Mouse (Mus musculus): ENCODE results near the gene Wdr41. TPM values are rescaled to one million over a fixed set of nuclear protein-coding genes. Genes with fewer than 3 reads are reported as not detected.
A peak's percentile ranks its signal among the peaks of the same experiment; 100 is the strongest.

Gene Wdr41
- polyA plus RNA-seq (2015; fragmentation: Nextera tagmentation; extraction: Ambion mirVana): 18.9 and 19.9 TPM in 2 replicates

DNA sequence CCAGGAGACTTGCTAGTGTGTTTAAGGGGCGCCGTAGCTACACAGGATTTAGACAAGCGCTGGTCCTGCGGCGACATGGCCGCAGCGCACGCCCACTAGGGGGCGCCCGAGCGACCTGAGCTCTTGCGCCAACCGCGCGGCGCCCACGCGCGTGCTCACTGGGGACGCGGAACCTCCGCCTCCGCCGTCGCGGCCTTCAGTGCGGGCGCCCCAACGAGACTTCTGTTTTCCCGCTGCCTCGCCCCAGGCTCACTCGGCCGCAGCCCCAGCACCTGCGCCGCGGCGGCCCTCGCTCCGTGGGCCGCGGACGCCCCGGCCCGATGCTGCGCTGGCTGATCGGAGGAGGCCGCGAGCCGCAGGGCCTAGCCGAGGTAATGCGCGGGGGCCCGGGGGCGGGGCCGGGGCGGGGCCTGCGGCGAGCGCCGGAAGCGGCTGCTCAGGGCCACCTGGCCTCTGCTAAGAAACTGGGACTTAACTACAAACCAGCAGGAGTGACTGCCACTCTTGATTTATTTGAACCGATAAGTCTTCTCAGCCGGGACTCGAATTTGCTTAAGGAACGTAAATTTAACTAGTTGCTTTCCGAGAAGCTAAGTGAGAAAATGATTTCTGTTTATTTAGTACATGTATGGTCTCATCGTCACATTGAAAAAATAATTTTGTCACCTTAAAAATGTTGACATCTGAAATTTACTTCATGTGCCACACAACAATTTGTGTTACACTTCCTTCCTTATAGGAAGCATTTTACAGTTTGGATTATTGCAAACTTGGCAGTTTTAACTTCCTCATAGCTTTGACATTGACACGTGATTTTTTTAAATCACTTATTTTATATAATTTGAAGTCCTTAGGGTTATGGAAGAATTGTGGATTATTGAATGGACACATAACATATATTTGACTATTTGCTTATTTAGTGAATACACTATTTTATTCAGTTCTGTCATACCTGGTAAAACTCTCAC lies at the start of gene Wdr41:
Gene Wdr41, plus strand, starts transcription at position 126 of the 968 bp plus-strand sequence.
- peak within 1 kb of the TSS; percentile 60 for H3K4me2 ChIP-seq (ENCODE audit: low read depth, low read length)
- H3K27me3 ChIP-seq (ENCODE audit: control insufficient read depth, insufficient read depth, low read depth, low read length): no peaks in the 10 kb centered on the region
- peak within 1 kb of the TSS; percentile 82 for H3K4me3 ChIP-seq (ENCODE audit: low read length)
- peak within 1 kb of the TSS; percentile 99 for H3K9ac ChIP-seq (ENCODE audit: low read length)
- peaks cover 14% of the 10 kb centered on the region; the same call in 1 of the 2 replicates for H3K4me1 ChIP-seq (replicated peaks; ENCODE audit: control insufficient read depth, insufficient read depth, low read length)
- no peaks in the 10 kb centered on the region for H3K9me3 ChIP-seq (ENCODE audit: control insufficient read depth, low read length)
- WGBS: 1% methylated on average over 57 of the region's 68 CpGs
- peak within 1 kb of the TSS; percentile 98 for H3K27ac ChIP-seq (ENCODE audit: low read length)
- no peaks in the 10 kb centered on the region for H3K36me3 ChIP-seq (ENCODE audit: control insufficient read depth, insufficient read depth, low read length)
- peak; percentile 99 for ATAC-seq (ENCODE audit: low read depth)

DNA sequence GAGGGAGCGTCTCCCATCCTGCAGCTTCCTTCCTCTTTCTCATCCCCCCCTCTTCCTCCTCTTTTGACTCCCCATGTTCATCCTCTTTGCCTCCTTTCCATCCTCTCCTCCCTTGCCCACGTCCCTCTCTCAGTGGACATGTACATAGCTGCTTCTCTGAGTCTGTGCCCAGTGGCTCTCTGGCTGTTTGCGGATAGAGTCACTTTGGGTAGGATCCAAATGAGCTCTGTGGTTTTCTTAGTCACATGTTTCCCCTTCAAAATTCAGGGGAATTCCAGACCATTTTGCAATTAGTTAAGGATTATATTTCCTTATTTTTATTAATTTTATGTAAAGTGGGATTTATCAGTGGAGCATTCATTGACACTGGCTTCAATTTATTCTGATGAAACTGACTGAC lies 48.1 kb upstream of the Wdr41 start:
- no peak for ATAC-seq (ENCODE audit: low read depth)
- WGBS: 50% methylated on average over 3 of the region's 3 CpGs
- Histone ChIP-seq H3K4me2 (ENCODE audit: low read depth, low read length) (no peak overlapping the region), H3K36me3 (ENCODE audit: control insufficient read depth, insufficient read depth, low read length) (no peaks in the 10 kb centered on the region), H3K4me3 (ENCODE audit: low read length) (no peak overlapping the region), H3K9ac (ENCODE audit: low read length) (no peak overlapping the region), H3K27ac (ENCODE audit: low read length) (no peak overlapping the region), H3K9me3 (ENCODE audit: control insufficient read depth, low read length) (no peaks in the 10 kb centered on the region), H3K27me3 (ENCODE audit: control insufficient read depth, insufficient read depth, low read depth, low read length) (peaks cover 4% of the 10 kb centered on the region), H3K4me1 (replicated peaks; ENCODE audit: control insufficient read depth, insufficient read depth, low read length) (no peaks in the 10 kb centered on the region)

DNA sequence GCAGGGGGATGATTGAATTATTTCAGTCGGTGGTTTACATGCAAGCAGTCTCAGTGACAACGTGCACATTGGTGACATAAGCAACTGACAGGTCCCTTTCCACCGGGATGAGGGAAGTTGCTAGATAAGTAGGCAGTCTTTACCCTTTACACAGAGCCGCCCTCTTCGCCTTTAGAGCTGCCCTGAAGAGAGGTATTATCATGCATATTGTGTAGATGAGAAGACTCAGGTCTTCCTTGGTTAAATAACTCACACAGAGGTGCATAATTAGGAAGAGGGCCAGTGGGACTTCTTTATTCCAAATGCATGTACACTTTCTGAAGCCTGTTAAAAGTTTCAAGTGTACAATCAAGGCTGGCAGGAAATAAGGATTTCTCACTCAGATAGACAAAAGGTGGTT lies 37.7 kb upstream of the Wdr41 start:
- no peak for ATAC-seq (ENCODE audit: low read depth)
- no peaks in the 10 kb centered on the region for H3K9me3 ChIP-seq (ENCODE audit: control insufficient read depth, low read length)
- 55% methylated on average over 5 of the region's 5 CpGs for WGBS
- H3K4me3 ChIP-seq (ENCODE audit: low read length): no peak overlapping the region
- no peak overlapping the region for H3K4me2 ChIP-seq (ENCODE audit: low read depth, low read length)
- no peaks in the 10 kb centered on the region; the same call in 1 of the 2 replicates for H3K27me3 ChIP-seq (ENCODE audit: control insufficient read depth, insufficient read depth, low read depth, low read length)
- no peak overlapping the region for H3K27ac ChIP-seq (ENCODE audit: low read length)
- no peaks in the 10 kb centered on the region for H3K4me1 ChIP-seq (replicated peaks; ENCODE audit: control insufficient read depth, insufficient read depth, low read length)
- no peak overlapping the region for H3K9ac ChIP-seq (ENCODE audit: low read length)
- H3K36me3 ChIP-seq (ENCODE audit: control insufficient read depth, insufficient read depth, low read length): no peaks in the 10 kb centered on the region

DNA sequence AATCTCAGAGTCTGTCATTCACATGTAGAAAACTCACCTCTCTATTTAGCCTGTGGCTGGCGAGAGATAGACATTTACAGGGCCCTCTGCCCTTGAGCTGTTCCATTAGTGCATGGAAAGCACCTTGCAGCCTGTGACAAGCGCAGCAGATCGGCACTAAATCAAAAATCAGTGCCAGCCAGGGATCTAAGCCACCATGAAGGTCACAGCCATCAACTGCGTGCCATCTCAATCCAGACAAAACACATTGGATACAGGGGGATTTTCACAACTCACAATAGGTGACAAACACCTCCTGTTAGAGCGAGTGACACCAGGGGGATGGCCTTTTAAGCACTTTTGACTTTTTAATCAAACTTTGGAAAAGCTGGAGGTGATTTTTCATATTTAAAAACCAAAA lies 36.0 kb upstream of the Wdr41 start:
- no peak overlapping the region for H3K9ac ChIP-seq (ENCODE audit: low read length)
- H3K27me3 ChIP-seq (ENCODE audit: control insufficient read depth, insufficient read depth, low read depth, low read length): no peaks in the 10 kb centered on the region; the same call in 1 of the 2 replicates
- H3K4me1 ChIP-seq (replicated peaks; ENCODE audit: control insufficient read depth, insufficient read depth, low read length): no peaks in the 10 kb centered on the region
- no peak overlapping the region for H3K27ac ChIP-seq (ENCODE audit: low read length)
- H3K4me2 ChIP-seq (ENCODE audit: low read depth, low read length): no peak overlapping the region
- H3K9me3 ChIP-seq (ENCODE audit: control insufficient read depth, low read length): no peaks in the 10 kb centered on the region
- WGBS: 57% methylated on average over 5 of the region's 5 CpGs
- H3K36me3 ChIP-seq (ENCODE audit: control insufficient read depth, insufficient read depth, low read length): no peaks in the 10 kb centered on the region
- no peak overlapping the region for H3K4me3 ChIP-seq (ENCODE audit: low read length)
- ATAC-seq (ENCODE audit: low read depth): no peak

DNA sequence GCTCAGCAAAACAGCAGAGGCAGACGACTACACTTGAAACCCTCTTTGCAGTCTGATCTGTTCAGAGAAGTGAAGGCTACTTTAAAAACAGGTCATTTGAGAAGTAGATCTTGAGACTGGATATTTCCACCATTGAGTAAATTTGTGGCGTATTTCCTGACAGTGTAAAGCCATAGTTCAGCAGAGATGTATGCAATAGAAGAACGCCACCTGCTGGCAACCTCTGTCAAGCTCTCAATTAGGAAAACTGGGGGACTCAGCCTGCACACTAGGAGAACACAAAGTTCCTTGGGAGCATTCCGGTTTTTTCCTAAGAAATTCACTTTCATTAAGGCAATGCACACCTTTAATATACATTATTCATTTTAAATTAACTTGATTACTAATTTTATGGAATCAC lies 34.9 kb upstream of the Wdr41 start:
- Histone ChIP-seq H3K36me3 (ENCODE audit: control insufficient read depth, insufficient read depth, low read length) (no peaks in the 10 kb centered on the region), H3K9me3 (ENCODE audit: control insufficient read depth, low read length) (no peaks in the 10 kb centered on the region), H3K4me3 (ENCODE audit: low read length) (no peak overlapping the region), H3K4me1 (replicated peaks; ENCODE audit: control insufficient read depth, insufficient read depth, low read length) (no peaks in the 10 kb centered on the region), H3K4me2 (ENCODE audit: low read depth, low read length) (no peak overlapping the region), H3K27ac (ENCODE audit: low read length) (no peak overlapping the region), H3K9ac (ENCODE audit: low read length) (no peak overlapping the region), H3K27me3 (ENCODE audit: control insufficient read depth, insufficient read depth, low read depth, low read length) (no peaks in the 10 kb centered on the region; the same call in 1 of the 2 replicates)
- ATAC-seq (ENCODE audit: low read depth): no peak; the same call in 1 of the 2 replicates
- WGBS: 7% methylated on average over 4 of the region's 4 CpGs

DNA sequence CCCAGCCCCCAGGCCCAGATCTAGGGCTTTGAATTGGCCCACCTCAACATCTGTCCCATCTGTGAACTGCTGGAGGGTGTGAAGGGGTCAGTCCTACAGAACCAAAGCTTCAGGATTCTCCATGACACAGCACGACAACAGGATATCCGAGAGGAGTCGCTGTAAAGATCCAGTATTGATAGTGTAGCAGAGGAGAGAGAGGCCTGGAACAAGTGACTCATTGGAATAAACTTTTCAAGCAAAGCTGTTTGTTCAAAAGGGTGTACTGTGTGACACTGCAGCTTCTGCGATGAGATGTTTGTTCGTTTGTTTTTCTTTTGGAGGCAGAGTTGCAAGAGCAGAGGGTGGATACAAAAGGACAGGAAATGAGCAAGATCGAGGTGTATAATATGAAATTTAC lies 20.2 kb upstream of the Wdr41 start:
- WGBS: 55% methylated on average over 6 of the region's 6 CpGs
- Histone ChIP-seq H3K27me3 (ENCODE audit: control insufficient read depth, insufficient read depth, low read depth, low read length) (no peaks in the 10 kb centered on the region), H3K27ac (ENCODE audit: low read length) (no peak overlapping the region), H3K36me3 (ENCODE audit: control insufficient read depth, insufficient read depth, low read length) (no peaks in the 10 kb centered on the region), H3K4me2 (ENCODE audit: low read depth, low read length) (no peak overlapping the region), H3K9me3 (ENCODE audit: control insufficient read depth, low read length) (no peaks in the 10 kb centered on the region), H3K9ac (ENCODE audit: low read length) (no peak overlapping the region), H3K4me3 (ENCODE audit: low read length) (no peak overlapping the region), H3K4me1 (replicated peaks; ENCODE audit: control insufficient read depth, insufficient read depth, low read length) (no peaks in the 10 kb centered on the region)
- ATAC-seq (ENCODE audit: low read depth): no peak

DNA sequence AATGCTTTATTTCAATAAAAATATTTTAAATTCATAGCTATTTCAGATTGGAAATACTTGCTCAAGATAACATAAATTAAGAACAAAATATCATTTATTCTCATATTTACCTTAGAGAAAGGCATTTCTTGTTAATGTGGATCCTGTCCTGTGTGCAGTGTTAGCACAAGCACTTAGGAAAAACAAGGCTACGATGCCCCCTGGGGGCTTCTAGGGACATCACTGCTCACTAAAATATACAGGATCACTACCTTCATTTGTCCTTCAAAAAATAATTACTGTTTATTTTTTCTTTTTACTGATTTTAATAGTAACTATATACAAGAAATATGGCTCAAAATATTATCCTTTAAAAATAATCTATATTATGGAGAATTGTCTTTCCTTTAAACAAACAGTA lies 18.2 kb upstream of the Wdr41 start:
- no peaks in the 10 kb centered on the region for H3K9me3 ChIP-seq (ENCODE audit: control insufficient read depth, low read length)
- H3K4me3 ChIP-seq (ENCODE audit: low read length): no peak overlapping the region
- no peak for ATAC-seq (ENCODE audit: low read depth)
- H3K27ac ChIP-seq (ENCODE audit: low read length): no peak overlapping the region
- WGBS: 56% methylated on average over 1 of the region's 1 CpGs
- no peaks in the 10 kb centered on the region for H3K4me1 ChIP-seq (replicated peaks; ENCODE audit: control insufficient read depth, insufficient read depth, low read length)
- no peak overlapping the region for H3K4me2 ChIP-seq (ENCODE audit: low read depth, low read length)
- H3K27me3 ChIP-seq (ENCODE audit: control insufficient read depth, insufficient read depth, low read depth, low read length): no peaks in the 10 kb centered on the region
- no peak overlapping the region for H3K9ac ChIP-seq (ENCODE audit: low read length)
- H3K36me3 ChIP-seq (ENCODE audit: control insufficient read depth, insufficient read depth, low read length): no peaks in the 10 kb centered on the region

DNA sequence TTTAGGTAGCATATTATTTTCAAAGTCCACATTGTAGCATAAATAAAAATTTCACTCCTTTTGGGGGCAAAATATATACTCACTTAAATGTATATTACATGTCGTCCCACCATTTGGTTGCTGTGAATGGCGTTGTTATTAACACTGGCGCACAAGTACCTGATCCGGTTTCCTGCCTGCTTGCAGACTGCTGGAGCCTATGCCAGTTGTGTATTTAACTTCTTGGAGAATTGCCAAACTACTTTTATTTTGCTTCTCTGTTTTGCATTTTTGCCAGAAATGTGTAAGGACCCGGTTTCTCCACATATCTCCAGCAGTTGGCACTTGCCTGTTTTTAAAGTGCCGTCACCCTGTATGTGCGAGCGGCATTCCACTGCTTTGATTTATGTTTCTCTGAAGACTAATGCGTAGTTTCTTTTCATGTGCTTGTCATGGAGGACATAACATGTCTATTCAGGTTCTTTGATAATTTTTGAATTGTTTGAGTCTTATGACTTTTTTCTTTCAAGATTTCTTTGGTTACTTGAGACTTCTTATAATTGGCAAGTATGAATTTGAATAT lies 6.1 kb upstream of the Wdr41 start:
- Histone ChIP-seq H3K9ac (ENCODE audit: low read length) (no peak overlapping the region), H3K4me3 (ENCODE audit: low read length) (no peak overlapping the region), H3K9me3 (ENCODE audit: control insufficient read depth, low read length) (no peaks in the 10 kb centered on the region), H3K4me2 (ENCODE audit: low read depth, low read length) (no peak overlapping the region), H3K36me3 (ENCODE audit: control insufficient read depth, insufficient read depth, low read length) (no peaks in the 10 kb centered on the region), H3K27ac (ENCODE audit: low read length) (no peak overlapping the region), H3K4me1 (replicated peaks; ENCODE audit: control insufficient read depth, insufficient read depth, low read length) (no peaks in the 10 kb centered on the region), H3K27me3 (ENCODE audit: control insufficient read depth, insufficient read depth, low read depth, low read length) (no peaks in the 10 kb centered on the region)
- ATAC-seq (ENCODE audit: low read depth): peak; percentile 85
- WGBS: 23% methylated on average over 9 of the region's 9 CpGs

DNA sequence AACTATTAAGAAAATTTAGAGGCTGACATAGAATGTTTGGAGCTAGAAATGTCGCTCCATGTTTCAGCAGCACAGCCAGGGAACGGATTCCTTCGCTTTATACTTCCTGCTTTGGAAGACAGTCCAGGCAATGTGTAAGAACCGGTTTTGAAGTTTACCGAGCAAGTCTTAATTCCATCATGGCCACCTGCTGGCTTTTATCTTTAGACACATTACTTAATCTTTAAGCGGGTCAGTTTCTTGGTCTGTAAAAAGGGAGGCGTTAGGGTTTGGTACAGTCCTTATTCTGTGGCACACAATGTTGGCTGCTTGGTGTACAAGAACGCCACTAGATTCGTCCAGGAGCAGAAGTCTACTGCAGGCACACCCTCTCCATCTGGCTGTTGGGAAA lies 321 bp upstream of the Wdr41 start:
- Histone ChIP-seq H3K4me3 (ENCODE audit: low read length) (peak overlapping the region; percentile 82), H3K27me3 (ENCODE audit: control insufficient read depth, insufficient read depth, low read depth, low read length) (no peaks in the 10 kb centered on the region), H3K36me3 (ENCODE audit: control insufficient read depth, insufficient read depth, low read length) (no peaks in the 10 kb centered on the region), H3K27ac (ENCODE audit: low read length) (peak overlapping the region; percentile 98), H3K4me2 (ENCODE audit: low read depth, low read length) (peak overlapping the region; percentile 60), H3K9me3 (ENCODE audit: control insufficient read depth, low read length) (no peaks in the 10 kb centered on the region), H3K9ac (ENCODE audit: low read length) (peak overlapping the region; percentile 99), H3K4me1 (replicated peaks; ENCODE audit: control insufficient read depth, insufficient read depth, low read length) (peaks cover 14% of the 10 kb centered on the region; the same call in 1 of the 2 replicates)
- 14% methylated on average over 9 of the region's 9 CpGs for WGBS
- ATAC-seq (ENCODE audit: low read depth): no peak; the same call in 1 of the 2 replicates

All from lung, embryonic 16.5 days (tissue).